Mouse (Mus musculus) limb, embryonic 10.5 days (tissue): Measurements from ENCODE around the gene Gm49358. TPM values are rescaled to one million over a fixed set of nuclear protein-coding genes. Genes with fewer than 3 reads are reported as not detected.

ENCODE experiments used
- DNase-seq: peaks from one replicate; pipeline ENCODE4 v3.0.0-alpha.2; 2017; ENCODE audit warnings: low spot score
- H3K27ac ChIP-seq: fragments of 300-500 bp; sonication (generic); 2 replicates; pipeline ENCODE4 v1.5.1; 2016; ENCODE audit warnings: mild to moderate bottlenecking
- H3K27me3 ChIP-seq: fragments of 300-500 bp; sonication (generic); 2 replicates; pipeline ENCODE4 v1.6.1; 2016; ENCODE audit warnings: low read depth, mild to moderate bottlenecking; ENCODE audit not compliant: poor library complexity, severe bottlenecking
- H3K36me3 ChIP-seq: fragments of 300-500 bp; sonication (generic); 2 replicates; pipeline ENCODE4 v1.6.1; 2016; ENCODE audit warnings: mild to moderate bottlenecking, moderate library complexity
- H3K4me1 ChIP-seq: fragments of 300-500 bp; sonication (generic); 2 replicates; pipeline ENCODE4 v1.6.1; 2016
- H3K4me3 ChIP-seq: fragments of 300-500 bp; sonication (generic); 2 replicates; pipeline ENCODE4 v1.5.1; 2016; ENCODE audit warnings: mild to moderate bottlenecking, moderate library complexity
- H3K9me3 ChIP-seq: fragments of 300-500 bp; sonication (generic); replicated peaks from 2 replicates; pipeline ENCODE4 v1.6.1; 2016; ENCODE audit warnings: mild to moderate bottlenecking
- WGBS: fragments of 180-500 bp; shearing (Covaris S2); methylation state at CpG from one replicate; pipeline ENCODE4 v1.1.7; 2016; 5-methylcytosine and 5-hydroxymethylcytosine counted together
- polyA plus RNA-seq: library from polyadenylated mRNA; unstranded; fragments of >200 nt; fragmentation: Nextera tagmentation; extraction: Ambion mirVana; gene quantifications from 2 replicates; pipeline ENCODE4 v1.2.1, GENCODE M21; 2016

Gene Gm49358
- polyA plus RNA-seq, result not detected in 2 replicates

DNA sequence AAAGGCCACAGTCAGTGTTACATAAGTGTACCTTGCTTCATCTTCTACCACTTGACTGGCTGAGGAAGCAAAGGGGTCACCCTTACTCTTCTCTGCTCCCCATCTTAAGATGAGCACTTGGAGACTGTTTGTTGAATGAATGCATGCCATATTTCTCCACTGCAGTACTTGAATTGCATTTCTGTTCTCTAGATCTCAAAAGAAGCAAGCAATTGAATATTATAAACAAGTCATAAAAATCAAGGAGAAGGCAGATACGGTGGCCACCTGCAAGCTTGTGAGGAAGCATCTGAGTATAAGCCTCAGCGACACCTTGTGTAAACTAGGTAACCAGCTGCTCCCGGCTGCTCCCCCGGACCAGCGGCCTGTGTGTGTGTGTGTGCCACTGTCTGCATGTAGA, at the start of gene Gm49358:
Gene Gm49358 (plus strand): TSS at position 301 of the 400 bp plus-strand sequence.
- no peaks in the 10 kb centered on the region for H3K9me3 ChIP-seq
- H3K27ac ChIP-seq, result no peak within 1 kb of the TSS
- no peaks in the 10 kb centered on the region for H3K36me3 ChIP-seq
- 89% methylated on average over 5 of the region's 5 CpGs for WGBS
- no peak within 1 kb of the TSS for H3K4me3 ChIP-seq
- no peak for DNase-seq
- no peaks in the 10 kb centered on the region for H3K27me3 ChIP-seq
- H3K4me1 ChIP-seq, result peaks cover 15% of the 10 kb centered on the region

DNA sequence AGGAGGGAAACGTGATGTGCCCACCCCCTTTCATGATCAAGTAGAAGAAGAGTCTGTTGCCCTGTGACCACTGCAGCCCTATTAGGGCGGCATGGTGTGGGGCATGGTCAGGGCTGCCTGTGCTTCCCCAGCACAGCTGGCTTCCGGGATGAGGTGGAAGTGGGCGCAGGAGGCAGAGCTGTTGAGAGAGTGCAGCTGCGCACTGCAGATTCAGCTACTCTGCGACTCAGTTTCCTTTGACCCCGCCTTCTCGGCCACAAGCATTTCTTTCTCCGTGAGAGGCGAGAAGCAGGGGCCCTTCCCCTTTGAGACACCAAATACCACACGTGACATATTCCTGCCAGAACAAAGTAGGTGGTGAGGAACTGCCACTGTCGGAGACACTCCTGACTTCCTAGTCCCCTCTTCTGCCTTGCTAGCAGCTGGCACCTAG, 36.2 kb upstream of the Gm49358 start:
- peaks cover 17% of the 10 kb centered on the region for H3K4me1 ChIP-seq
- WGBS, result 6% methylated on average over 12 of the region's 12 CpGs
- peak overlapping the region; percentile 43 for H3K4me3 ChIP-seq
- no peaks in the 10 kb centered on the region for H3K27me3 ChIP-seq
- no peaks in the 10 kb centered on the region for H3K9me3 ChIP-seq
- no peaks in the 10 kb centered on the region for H3K36me3 ChIP-seq
- DNase-seq, result peak; percentile 62
- peak overlapping the region; percentile 76 for H3K27ac ChIP-seq

DNA sequence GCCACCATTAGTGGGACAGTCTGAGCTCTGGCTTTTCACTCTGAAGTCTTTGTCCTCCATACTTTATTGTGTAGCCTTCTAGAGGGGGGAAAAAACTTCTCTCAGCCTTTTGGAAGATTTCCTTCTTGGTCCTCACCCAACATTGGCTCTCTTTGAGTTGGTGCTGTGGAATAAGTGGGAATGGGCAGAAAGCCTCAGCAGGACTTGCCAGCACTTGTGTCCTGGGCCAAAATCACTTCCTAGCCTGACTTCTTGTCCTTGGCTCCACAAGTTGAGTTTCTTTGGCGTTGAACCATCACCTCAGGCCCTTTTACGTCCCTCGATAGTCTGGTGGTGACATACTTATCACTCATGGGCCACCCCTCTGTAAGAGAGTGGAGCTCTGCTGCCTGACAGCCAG, 35.6 kb upstream of the Gm49358 start:
- Histone ChIP-seq H3K4me3 (no peak overlapping the region), H3K9me3 (no peaks in the 10 kb centered on the region), H3K27ac (peak overlapping the region; percentile 76), H3K4me1 (peaks cover 17% of the 10 kb centered on the region), H3K36me3 (no peaks in the 10 kb centered on the region), H3K27me3 (no peaks in the 10 kb centered on the region)
- DNase-seq, result no peak
- WGBS, result 89% methylated on average over 3 of the region's 3 CpGs

DNA sequence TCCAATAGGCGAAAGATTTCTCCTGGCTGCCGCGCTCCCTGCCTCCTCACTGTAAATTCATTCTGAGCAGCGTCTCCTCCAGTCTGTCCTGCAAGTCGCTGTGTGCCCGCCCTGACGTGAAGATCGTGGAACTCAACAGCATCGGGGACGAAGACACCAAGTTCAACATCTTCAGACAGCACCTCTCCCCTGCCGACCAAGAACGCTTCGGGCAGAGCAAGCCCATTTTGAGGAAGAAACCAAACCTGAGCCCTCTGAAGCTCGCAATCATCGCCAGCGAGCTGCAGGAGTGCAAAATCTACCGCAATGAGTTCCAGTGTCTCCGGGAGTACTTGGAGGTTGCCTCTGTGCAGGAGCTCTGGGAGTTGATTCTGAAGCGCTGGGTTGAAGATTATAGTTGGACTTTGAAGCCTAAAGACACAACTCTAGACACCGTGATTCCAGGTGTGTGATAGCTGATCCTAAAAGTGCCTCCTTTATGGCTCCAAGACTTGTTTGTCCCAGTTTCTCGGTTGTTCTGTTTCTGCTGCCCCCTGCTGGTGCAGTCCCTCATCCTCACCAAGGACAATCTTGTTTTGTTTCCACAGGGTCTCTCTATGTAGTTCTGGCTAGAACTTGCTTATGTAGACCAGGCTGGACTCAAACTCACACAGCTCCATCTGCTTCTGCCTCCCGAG, 32.8 kb upstream of the Gm49358 start:
- peaks cover 23% of the 10 kb centered on the region for H3K4me1 ChIP-seq
- peak overlapping the region; percentile 77 for H3K27ac ChIP-seq
- 0 out of 2 replicates have a peak, but pooled peaks cover 3% of the 10 kb centered on the region for H3K27me3 ChIP-seq
- H3K36me3 ChIP-seq, result no peaks in the 10 kb centered on the region
- WGBS, result 10% methylated on average over 22 of the region's 22 CpGs
- peak; percentile 89 for DNase-seq
- peak overlapping the region; percentile 55 for H3K4me3 ChIP-seq
- no peaks in the 10 kb centered on the region for H3K9me3 ChIP-seq

DNA sequence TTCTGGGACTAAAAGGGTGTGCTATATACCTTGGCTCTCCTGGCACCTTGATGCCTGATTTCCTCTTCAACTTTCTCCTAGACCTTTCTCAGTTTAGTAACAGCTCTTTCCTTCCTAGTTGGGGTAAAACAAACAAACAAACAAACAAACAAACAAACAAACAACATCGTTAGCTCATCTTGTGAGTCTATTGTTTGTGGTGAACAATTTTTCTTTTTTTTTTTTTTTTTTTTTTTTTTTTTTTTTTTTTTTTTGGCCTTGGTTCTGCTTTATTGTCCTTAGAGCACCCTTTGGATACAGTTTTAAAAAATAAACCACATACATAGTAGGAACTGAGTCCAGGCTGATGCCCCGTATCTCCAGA, 32.3 kb upstream of the Gm49358 start:
- H3K27ac ChIP-seq, result no peak overlapping the region
- H3K4me1 ChIP-seq, result peaks cover 23% of the 10 kb centered on the region
- 78% methylated on average over 2 of the region's 2 CpGs for WGBS
- H3K27me3 ChIP-seq, result 0 out of 2 replicates have a peak, but pooled peaks cover 3% of the 10 kb centered on the region
- no peaks in the 10 kb centered on the region for H3K36me3 ChIP-seq
- DNase-seq, result no peak
- no peak overlapping the region; the same call in 1 of the 2 replicates for H3K4me3 ChIP-seq
- H3K9me3 ChIP-seq, result no peaks in the 10 kb centered on the region

DNA sequence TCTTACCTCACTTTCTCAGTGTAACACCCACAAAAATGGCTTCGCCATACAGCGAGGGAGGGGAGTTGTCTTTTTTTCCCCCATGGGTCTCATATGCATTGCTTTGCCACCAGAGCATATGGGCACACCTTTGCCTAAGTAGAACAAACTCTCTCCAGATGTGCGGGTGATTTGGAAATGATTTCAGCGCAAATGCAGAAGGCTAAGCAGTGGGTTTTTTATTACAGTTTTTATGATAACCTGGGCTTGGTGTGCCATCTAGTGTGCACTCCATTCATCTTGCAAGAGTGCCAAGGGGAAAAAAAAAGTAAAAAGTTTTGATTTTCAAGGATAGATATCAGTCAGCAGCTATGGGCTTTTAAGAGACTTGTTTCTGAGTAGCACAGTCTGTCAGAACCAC, 28.7 kb upstream of the Gm49358 start:
- Histone ChIP-seq H3K4me3 (no peak overlapping the region), H3K27me3 (0 out of 2 replicates have a peak, but pooled peaks cover 3% of the 10 kb centered on the region), H3K27ac (no peak overlapping the region), H3K4me1 (peaks cover 6% of the 10 kb centered on the region; the same call in 1 of the 2 replicates), H3K9me3 (no peaks in the 10 kb centered on the region), H3K36me3 (no peaks in the 10 kb centered on the region)
- DNase-seq, result no peak
- WGBS, result 85% methylated on average over 4 of the region's 4 CpGs

DNA sequence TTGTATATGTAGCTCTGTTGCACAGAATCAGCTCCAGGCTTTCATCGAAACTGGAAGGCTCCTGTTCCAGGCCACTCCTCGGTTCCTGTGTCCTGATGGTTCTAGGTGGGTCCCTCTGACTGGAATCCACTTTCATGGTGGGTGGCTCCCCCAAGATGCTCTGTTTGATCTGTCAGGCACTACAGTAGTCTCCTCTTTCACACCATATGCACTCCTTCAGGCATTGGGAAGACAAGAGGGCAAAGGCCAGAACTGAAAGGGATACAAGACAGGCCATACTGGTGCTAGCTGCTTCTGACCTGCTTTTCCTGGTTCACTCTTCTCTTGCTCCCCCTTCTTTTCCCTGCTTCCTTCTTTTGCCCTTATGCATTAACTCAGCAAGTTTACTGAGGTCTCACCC, 20.9 kb upstream of the Gm49358 start:
- WGBS, result 91% methylated on average over 2 of the region's 2 CpGs

DNA sequence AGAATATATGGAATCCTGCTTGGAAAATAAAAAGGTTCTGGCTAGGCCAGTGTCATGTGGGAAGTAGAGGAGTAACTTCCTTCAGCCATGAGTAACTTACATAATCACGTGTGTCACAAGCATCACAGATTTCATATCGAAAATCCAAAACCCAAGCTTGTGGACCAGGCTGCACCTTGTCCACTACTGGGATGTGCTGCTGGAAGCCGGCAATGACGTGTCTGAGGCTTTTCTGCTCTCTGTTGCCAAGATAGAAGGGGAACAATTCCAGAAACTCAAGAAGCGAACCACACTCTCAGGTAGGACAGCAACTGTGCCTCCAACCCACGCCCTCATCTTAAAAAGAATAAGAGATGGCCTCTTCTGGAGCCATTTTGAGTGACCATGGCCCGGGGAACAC, 19.5 kb upstream of the Gm49358 start:
- 91% methylated on average over 7 of the region's 7 CpGs for WGBS

More for the DNA sequence above, 20.9 kb upstream of the Gm49358 start:
- H3K4me3 ChIP-seq, result no peak overlapping the region
- no peaks in the 10 kb centered on the region for H3K4me1 ChIP-seq
- H3K27me3 ChIP-seq, result no peaks in the 10 kb centered on the region
- no peak overlapping the region for H3K27ac ChIP-seq
- no peaks in the 10 kb centered on the region for H3K36me3 ChIP-seq
- no peaks in the 10 kb centered on the region for H3K9me3 ChIP-seq
- DNase-seq, result no peak

DNA sequence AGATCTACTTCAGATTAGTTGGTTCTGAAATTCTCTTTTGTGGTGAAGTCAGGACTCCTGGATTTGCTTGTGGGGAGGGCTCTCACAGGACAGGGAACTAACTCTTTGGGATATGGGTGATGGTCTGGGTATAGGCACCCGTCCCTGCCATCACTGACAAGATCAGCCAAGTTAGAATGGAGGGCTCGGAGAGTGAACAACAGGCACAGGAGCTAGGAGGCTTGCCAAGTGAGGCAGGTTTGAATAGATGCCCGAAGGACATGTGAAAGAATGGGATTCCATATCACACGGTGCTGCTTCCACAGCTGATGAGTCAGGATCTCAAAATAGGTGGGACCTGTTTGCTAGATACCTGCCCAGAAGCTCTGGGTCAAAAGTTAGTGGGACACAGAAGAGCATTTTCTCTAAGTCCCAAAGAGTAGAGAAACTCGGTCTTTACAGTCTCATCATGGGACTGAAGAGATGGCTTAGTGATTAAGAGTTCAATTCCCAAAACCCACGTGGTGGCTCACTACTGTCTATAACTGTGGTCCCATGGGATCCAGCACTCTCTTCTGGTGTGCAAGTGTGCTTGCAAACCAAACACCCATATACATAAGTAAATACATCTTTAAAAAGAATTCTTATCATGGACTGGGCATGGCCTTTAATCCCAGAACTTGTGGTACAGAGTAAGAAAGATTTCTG, 7.8 kb upstream of the Gm49358 start:
- 90% methylated on average over 6 of the region's 6 CpGs for WGBS
- DNase-seq, result peak; percentile 5

More for the DNA sequence above, 19.5 kb upstream of the Gm49358 start:
- no peak for DNase-seq
- no peak overlapping the region for H3K27ac ChIP-seq
- no peak overlapping the region for H3K4me3 ChIP-seq
- no peaks in the 10 kb centered on the region for H3K27me3 ChIP-seq
- H3K4me1 ChIP-seq, result no peaks in the 10 kb centered on the region
- no peaks in the 10 kb centered on the region for H3K9me3 ChIP-seq
- H3K36me3 ChIP-seq, result no peaks in the 10 kb centered on the region

DNA sequence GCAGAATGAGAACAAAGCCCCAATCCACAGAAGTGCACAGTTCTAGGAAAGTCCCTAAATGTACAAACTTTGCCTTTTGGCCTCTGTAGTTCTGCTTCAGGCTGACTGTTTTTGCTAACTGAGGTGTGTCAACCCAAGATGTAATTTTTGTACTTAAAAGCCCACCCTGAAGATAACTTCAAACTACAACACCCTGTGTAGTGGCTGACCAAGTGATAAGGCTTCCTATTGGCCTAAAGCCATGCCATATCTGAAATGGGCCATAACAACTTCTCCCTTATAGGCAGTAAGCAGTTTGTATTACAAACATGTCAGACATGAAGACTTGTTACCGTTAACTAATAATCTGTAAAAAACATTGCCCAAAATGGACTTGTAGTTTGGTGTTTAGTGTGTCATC, 6.0 kb upstream of the Gm49358 start:
- Histone ChIP-seq H3K36me3 (no peaks in the 10 kb centered on the region), H3K4me3 (no peak overlapping the region), H3K27ac (no peak overlapping the region), H3K4me1 (peaks cover 15% of the 10 kb centered on the region), H3K9me3 (no peaks in the 10 kb centered on the region), H3K27me3 (no peaks in the 10 kb centered on the region)
- WGBS, result 100% methylated on average over 1 of the region's 1 CpGs
- no peak for DNase-seq

More for the DNA sequence above, 7.8 kb upstream of the Gm49358 start:
- Histone ChIP-seq H3K36me3 (no peaks in the 10 kb centered on the region), H3K27ac (no peak overlapping the region), H3K4me3 (no peak overlapping the region), H3K9me3 (no peaks in the 10 kb centered on the region), H3K4me1 (peaks cover under 1% of the 10 kb centered on the region; the same call in 1 of the 2 replicates), H3K27me3 (no peaks in the 10 kb centered on the region)

DNA sequence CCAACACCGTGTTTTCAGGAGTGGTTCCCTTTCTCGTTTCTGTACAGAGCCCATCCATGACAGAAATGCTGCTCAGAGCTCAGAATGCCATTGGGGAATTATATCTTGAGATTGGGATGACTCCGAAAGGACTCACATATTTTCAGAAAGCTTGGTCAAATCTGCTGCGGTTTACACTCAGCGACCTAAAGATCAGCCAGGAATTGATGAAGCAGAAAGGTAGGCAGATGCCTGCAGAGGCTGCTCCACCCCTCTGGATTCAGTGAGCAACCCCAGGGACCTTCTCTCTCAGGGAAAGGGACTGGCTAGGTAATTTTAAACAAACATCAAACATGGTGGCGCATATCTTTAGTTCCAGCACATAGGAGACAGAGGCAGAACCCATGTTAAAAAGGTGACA, 5.6 kb upstream of the Gm49358 start:
- peak; percentile 13 for DNase-seq
- 96% methylated on average over 6 of the region's 6 CpGs for WGBS

DNA sequence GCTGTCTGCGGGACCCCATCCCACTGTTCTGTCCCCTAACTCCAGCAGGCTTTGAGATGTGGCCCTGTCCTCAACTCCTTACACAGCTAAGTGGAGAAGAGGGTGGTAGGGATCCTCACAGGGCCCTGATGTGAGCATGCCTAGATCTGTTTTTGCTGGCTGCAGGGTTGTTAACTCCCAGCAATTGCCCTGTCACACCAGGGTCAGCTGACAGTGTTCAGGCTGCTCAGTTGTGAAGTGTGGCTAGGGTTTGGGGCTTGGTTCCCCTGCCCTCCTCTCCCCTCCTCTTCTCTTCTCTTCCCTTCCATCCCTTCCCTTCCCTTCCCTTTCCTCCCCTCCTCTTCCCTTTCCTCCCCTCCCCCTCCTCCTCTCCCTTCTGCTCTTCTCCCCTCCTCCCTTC, 2.5 kb upstream of the Gm49358 start:
- Histone ChIP-seq H3K4me3 (no peak overlapping the region), H3K36me3 (no peaks in the 10 kb centered on the region), H3K4me1 (peaks cover 15% of the 10 kb centered on the region), H3K27me3 (no peaks in the 10 kb centered on the region), H3K27ac (0 out of 2 replicates have a peak overlapping the region, but pooled peaks have one; percentile 16), H3K9me3 (no peaks in the 10 kb centered on the region)
- 89% methylated on average over 1 of the region's 1 CpGs for WGBS
- DNase-seq, result peak; percentile 27

More for the DNA sequence above, 5.6 kb upstream of the Gm49358 start:
- Histone ChIP-seq H3K9me3 (no peaks in the 10 kb centered on the region), H3K4me3 (no peak overlapping the region), H3K27me3 (no peaks in the 10 kb centered on the region), H3K36me3 (no peaks in the 10 kb centered on the region), H3K27ac (no peak overlapping the region), H3K4me1 (peaks cover 15% of the 10 kb centered on the region)

DNA sequence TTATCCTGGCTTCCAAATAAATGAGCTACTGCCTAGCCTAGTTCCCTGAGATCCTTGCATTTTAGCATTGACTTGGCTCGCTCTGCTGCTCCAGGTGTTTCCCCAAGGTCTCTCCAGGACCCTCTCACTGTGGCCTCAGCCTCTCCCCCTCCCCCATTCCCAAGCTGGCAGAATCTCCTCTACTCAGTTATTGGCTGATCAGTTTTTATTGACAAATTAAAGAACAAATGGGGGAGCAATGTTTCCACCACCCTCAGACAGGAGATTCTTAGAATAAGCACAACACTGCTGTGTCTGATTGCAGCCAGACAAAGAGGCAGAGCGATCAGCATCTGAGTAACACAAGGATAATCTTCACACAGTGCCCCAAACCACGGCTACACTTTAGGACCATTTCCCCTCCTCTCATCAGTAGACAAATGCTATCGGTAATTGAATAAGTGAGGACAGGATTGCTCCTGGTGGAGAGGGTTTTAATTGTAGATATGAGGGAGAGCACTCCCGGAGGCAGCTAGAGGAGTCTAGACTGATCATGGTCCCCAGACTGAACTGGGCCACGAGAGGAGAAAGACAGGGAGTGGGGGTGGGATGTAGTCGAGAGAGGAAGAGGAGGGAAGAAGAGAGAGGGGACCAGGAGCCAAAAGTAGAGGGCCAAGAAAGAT, 1.9 kb upstream of the Gm49358 start:
- WGBS, result 37% methylated on average over 7 of the region's 7 CpGs
- H3K4me3 ChIP-seq, result no peak overlapping the region
- H3K4me1 ChIP-seq, result peaks cover 15% of the 10 kb centered on the region
- H3K27ac ChIP-seq, result 0 out of 2 replicates have a peak overlapping the region, but pooled peaks have one; percentile 25
- DNase-seq, result peak; percentile 28
- H3K9me3 ChIP-seq, result no peaks in the 10 kb centered on the region
- H3K27me3 ChIP-seq, result no peaks in the 10 kb centered on the region
- no peaks in the 10 kb centered on the region for H3K36me3 ChIP-seq
